Mouse (Mus musculus) cerebellum, adult 18-20 months (tissue): Measurements from ENCODE around the gene Por.

Experiments
- DNase-seq, 2 experiments: peaks; one replicate each; pipeline ENCODE4 v3.0.0; 2021

Por gene

GRCm38 (mm10) chr5:135657128-135657527 lies 12.7 kb upstream of the Por start:
- DNase-seq: no peak

DNA sequence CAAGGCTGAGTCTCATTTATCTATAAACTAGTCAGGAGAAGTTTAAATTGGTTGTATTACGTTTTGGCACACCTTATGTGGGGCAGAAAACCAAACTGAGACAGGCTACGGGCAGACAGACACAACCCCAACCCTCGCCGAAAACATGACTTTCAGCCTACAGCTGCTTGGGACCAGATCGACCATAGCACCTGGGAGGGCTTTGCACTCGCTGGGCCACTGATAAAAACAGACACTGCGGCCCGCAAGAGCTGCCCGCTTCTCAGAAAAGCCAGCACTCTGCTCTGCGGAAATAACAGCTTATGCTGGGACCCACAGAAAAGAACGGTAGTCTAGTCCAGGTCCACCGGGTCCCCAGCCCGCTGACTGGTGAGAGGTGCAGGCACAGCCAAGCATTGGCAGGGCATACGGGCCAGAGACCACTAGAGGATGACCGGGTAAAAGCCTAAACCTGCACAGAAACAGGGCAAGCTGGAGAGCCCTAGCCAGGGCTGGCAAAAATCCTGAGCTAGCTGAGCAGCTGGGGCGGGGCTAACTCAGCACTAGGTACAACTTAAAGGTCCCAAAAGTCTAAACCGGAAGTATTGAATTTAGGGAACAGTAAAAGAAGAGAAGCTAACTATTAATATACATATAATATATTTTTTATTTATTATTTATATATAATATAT lies 12.0 kb upstream of the Por start:
- DNase-seq: no peak

- no peak for DNase-seq
Measured at GRCm38 (mm10) chr5:135659956-135660355, 9.9 kb upstream of the Por start.

DNA sequence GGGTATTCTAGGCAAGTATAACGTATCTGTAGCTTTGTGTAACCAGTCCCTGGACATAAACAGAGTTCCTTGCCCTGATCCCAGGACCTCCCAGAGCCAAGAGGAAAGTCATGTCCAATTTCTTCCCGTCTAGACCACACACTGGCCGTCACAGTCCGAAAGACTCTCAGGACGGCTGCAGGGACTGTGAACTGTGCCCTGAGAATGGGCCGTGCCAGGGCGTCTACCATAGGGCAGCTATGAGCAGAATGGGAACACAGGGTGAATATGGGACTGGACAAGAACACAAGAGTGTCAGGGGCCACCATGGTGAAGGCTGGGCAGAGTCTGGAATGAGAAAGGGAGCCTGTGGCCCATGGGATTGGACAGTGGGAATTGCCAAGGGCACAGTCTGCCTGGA lies 9.3 kb upstream of the Por start:
- no peak for DNase-seq

DNA sequence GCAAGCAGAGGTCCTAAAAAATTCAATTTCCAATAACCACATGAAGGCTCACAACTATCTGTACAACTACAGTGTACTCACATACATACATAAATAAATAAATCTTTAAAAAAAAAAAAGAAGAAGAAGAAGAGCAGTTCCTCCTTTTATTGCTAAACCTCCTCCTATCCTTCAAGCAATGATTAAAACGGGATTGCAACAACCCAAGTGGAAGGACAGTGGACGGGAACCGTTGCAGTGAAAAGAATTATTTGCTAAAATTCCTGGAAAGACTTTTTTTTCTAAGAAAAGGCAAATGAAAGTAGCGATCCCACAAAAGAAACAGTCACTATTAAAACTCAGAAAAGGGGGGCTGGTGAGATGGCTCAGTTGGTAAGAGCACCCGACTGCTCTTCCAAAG lies 2.9 kb upstream of the Por start:
- DNase-seq: no peak

GRCm38 (mm10) chr5:135668071-135668470 lies 1.8 kb upstream of the Por start:
- DNase-seq: no peak

GRCm38 (mm10) chr5:135670881-135671280 lies 1.0 kb downstream of the Por start:
- DNase-seq: no peak

- DNase-seq: no peak
Measured at GRCm38 (mm10) chr5:135672509-135672908, 2.7 kb downstream of the Por start.

DNA sequence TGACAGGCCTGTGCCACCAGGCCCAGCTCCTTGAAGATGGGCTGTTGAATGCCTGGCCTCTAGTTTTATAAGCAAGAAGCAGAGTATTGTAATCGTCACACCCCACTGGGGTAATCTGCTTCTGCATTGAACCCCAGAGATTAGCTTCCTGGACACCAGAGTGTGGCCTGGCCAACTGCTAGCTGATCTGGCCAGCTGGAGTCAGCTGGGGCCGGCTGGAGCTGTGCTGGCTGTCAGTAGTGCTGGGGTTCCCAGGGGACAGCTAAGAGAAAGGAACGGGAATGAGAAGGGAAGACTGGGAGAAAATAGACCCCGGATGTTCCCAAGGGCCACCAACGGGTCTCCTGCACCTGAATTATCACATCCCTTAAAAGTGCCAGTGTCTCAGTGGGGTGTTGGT lies 3.1 kb downstream of the Por start:
- no peak for DNase-seq

DNA sequence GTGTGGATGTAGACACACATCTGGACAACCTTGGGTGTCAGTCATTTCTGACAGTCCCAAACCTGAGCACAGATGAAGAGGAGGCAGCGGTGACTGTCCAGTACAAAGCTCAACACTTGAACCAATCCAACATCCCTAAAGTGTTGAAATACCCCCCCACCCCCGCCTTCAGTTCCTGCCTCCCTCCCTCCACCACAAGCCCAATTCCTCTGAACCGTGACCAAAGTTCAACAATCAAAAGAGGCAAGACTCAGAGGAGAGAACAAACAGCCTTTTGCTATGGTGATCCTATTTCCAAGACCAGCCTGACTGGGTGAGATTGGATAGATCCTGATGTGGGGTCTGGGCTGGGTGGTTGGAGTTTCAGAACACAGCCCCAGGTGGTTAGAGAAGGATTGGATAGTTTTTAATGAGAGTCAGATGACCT lies 4.5 kb downstream of the Por start:
- no peak for DNase-seq

DNA sequence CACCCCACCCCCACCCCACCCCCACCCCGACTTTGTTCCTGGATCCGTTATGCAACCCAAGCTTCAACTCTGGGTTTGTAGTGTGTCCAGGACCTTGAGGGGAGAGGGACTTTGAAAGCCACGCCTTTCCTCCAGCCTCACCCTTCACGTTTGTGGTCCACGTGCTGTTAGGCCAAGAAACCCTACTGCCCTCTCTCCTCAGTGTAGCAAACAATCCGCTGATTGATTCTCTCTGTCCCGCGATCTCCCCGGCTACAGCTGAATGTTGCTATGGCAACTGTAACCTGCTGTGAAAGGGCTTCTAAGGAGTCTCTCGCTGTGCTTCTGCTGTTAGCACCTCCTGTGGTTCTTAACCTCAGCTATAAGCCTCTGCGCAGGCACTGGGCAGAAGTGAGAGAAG lies 5.0 kb downstream of the Por start:
- peak; percentile 24 to 45 for DNase-seq

DNA sequence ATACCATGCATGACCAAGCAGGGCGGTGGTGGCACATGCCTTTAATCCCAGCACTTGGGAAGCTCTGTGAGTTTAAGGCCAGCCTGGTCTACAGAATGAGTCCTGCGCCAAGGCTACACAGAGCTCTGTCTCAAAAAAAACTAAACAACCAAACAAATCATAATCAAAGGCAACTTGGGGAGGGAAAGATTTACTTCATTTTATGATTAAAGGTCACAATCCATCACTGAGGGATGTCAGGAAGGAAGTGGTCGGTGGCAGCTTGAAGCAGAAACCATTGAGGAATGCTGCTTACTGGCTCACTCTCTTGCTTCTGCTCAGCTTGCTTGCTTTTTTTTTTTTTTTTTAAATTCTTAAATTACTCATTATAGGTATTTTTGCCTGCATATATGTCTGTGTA lies 6.9 kb downstream of the Por start:
- DNase-seq: no peak

DNA sequence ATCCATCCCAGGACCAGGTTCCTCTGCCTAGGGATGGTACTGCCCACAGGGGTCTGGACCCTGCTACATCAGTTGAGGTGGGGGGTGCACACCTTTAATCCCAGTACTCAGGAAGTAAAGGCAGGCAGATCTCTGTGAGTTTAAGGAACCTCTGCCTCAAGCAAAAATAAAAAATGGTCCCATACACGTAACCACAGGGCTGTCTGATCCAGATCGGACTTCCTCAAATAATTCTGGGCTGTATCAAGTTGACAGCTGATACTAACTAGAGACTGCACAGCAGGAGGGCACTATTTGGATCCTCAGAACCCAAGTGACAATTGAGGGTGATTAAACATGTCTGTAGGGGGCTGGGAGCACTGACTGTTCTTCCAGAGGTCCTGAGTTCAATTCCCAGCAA lies 7.4 kb downstream of the Por start:
- DNase-seq: no peak

DNA sequence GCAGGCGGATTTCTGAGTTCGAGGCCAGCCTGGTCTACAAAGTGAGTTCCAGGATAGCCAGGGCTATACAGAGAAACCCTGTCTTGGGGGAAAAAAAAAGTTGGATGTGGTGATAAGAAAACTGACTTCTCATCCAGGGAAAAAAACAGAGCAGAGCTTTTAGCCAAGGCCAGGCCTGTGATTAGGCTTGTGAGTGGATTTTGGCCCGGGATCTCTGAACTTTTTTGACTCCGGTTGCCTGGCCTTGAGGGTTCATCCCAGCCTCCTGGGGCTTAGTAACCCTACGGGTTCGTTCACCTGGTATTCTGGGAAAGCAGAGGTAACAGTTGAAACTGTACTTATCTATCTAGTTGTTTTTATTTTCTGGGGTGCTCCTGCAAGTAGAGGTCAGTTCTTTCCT lies 8.6 kb downstream of the Por start:
- no peak for DNase-seq

DNA sequence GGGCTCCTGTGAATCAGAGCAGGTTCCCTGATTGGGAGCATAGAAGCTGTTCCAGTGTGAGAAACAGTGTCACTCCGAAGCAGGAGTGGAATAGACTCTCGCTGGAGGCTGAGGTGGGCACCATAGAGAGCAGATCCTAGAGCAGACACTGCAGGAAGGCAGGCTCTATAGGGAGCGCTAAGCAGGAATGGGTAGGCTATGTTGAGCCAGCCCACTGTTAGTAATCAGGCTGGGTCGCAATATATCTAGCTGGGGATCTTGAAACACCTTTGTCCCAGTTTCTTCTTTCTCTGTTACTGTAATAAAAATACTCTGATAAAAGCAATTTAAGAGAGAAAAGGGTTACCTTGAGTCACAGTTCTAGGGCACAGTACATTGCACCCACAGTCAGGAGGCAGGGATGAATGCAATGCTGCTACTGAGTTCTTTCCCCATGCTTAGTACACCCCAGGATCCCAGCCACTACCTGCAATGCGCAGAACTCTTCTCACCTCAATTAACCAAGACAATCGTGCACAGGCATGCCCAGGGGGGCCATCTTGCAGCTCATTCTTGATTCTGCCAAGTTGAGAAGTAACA lies 11.2 kb downstream of the Por start:
- DNase-seq: no peak

DNA sequence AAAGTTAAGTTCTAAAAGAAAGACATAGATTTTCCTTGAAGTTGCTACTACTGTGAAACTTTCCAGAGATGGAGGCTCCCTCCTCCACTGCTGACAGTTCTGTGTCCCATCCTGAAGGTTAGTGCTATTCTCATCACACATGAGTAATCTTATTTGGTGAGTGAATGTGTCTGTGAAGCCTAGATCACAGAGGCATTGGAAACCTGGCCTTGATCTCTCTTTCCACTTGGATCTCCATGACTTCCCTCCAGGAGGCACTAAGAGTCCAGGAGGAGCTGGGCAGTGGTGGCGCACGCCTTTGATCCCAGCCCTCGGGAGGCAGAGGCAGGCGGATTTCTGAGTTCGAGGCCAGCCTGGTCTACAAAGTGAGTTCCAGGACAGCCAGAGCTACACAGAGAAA lies 12.2 kb downstream of the Por start:
- DNase-seq: no peak

- no peak for DNase-seq
Measured at GRCm38 (mm10) chr5:135682942-135683570, 13.2 kb downstream of the Por start.

DNA sequence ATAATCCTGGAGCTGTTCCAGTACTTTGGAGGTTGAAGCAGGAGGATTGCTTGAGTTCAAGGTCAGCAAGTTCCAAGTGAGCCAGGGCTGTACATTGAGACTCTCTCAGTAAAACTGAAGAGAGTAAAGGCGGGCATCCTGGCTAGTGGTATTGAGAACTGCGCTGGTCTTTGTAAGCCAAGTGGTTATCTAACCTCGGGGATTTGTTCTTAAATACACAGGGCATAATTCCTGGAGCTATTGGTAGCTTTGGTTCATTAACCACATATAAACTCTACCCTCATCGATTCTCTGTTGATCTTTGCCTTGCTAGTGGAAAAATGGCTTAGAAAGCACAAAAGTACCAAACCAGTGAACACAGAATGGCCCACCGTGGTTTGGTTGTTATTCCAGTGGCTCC lies 20.6 kb downstream of the Por start:
- DNase-seq: no peak

DNA sequence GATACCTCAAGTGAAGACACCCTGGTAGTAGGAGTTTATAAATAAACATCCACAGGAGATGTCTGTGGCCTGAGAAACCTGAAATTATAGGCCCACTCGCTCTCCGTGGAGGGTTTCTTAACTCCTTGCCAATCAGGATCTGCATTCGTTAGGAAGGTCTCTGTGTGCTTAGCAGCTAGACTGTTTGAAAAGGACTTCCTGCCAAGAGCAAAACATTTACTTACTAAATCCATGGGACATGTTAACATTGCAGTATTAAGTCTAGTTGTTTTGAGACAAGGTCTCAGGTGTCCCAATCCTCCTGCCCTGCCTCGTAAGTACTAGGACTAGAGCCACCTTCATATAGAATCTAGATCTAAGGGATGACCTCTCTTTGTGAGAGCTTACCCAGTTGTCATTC lies 21.4 kb downstream of the Por start:
- DNase-seq: no peak

GRCm38 (mm10) chr5:135693281-135693853 lies 23.5 kb downstream of the Por start:
- DNase-seq: no peak

- DNase-seq: no peak
Measured at GRCm38 (mm10) chr5:135695277-135695721, 25.5 kb downstream of the Por start.

DNA sequence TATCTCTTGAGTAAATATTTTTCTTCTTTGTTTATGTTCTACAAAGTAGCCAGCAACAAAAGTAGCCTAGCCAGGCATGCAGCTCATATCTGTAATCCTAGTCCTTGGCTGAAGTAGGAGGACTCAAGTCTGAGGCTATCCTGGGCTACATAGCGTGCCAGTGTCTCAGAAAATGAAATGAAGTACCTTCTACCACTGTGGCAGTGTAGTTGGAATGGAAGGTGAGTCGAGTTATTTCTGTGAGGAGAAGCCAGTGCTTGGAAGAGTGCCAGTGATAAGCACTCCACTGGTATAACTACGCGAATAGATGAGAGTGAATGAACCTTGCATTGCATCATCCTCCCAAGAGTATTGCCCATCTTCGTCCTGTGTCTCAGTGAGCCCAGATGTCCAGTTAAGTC lies 27.9 kb downstream of the Por start:
- DNase-seq: no peak

- no peak for DNase-seq
Measured at GRCm38 (mm10) chr5:135701601-135702000, 31.8 kb downstream of the Por start.

DNA sequence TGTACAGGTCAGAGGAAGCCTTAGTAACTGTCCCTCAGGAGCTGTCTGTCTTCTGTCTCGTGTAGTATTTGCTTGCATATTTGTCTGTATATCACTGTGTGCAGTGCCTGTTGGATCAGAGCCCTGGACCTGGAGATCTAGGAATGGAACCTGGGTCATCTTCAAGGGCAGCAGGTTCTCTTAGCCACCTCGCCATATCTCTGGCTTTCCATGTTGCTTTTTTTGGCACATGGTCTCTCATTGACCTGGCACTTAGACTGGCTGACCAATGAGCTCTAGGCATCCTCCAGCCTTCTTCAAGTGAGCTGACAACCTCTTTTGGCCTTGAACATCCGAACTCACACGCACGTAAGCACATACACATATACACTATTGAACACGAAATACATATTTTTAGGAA lies 32.4 kb downstream of the Por start:
- DNase-seq: no peak
